Comparison of ENCODE assay signal across 30 mouse cellular contexts in the genomic region with DNA sequence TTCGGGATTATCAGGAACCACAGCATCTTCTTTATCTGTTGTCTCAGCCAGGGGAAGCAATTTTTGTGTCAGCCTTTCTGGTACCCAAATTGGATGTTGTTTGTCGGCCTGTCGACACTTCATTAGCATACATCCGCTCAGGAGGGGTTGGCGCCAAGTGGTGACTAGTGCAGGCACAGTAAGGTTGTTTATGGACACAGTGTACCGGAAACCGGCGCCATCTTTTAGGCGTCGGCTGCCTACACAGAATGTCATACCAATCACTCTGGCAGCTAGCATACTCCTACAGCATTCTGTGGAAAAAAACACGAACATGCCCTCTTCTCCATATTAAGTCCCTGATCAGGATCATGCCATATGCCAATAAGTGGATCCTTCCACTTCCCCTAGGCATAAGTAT. TPM values are rescaled to one million over a fixed set of nuclear protein-coding genes. Genes with fewer than 3 reads are reported as not detected.
"Had no signal": no experiment of that assay in that cellular context is flagged by ENCODE, and none has a peak within 500 bp of the region (broad histone marks: within the 10 kb centered on the region; RNA-seq: fewer than 3 reads in every experiment).

No protein-coding gene starts in this region.

- H3K27ac ChIP-seq: kidney, embryonic 15.5 days; left cerebral cortex, adult 2 months; liver, embryonic 13.5 days; midbrain, embryonic 10.5 days; midbrain, embryonic 13.5 days; neural tube, embryonic 13.5 days; stomach, embryonic 15.5 days had no signal

- H3K4me3 ChIP-seq: kidney, embryonic 15.5 days; left cerebral cortex, adult 2 months; liver, embryonic 13.5 days; megakaryocyte, embryonic 14.5 days; midbrain, embryonic 10.5 days; midbrain, embryonic 13.5 days; myocyte; neural tube, embryonic 13.5 days; stomach, embryonic 15.5 days had no signal

- H3K9me3 ChIP-seq: midbrain, embryonic 13.5 days; neural tube, embryonic 13.5 days; stomach, embryonic 15.5 days had no signal

- H3K4me2 ChIP-seq: kidney, embryonic 15.5 days; liver, embryonic 13.5 days; midbrain, embryonic 13.5 days; neural tube, embryonic 13.5 days; stomach, embryonic 15.5 days had no signal

- ATAC-seq: midbrain, embryonic 13.5 days; midbrain, embryonic 16.5 days had no signal

- H3K4me1 ChIP-seq: kidney, embryonic 15.5 days; liver, embryonic 13.5 days; megakaryocyte, embryonic 14.5 days; midbrain, embryonic 10.5 days; stomach, embryonic 15.5 days had no signal

- H3K9ac ChIP-seq: kidney, embryonic 15.5 days; liver, embryonic 13.5 days; midbrain, embryonic 13.5 days; neural tube, embryonic 13.5 days; stomach, embryonic 15.5 days had no signal

- H3K36me3 ChIP-seq: kidney, embryonic 15.5 days; liver, embryonic 13.5 days; midbrain, embryonic 10.5 days; midbrain, embryonic 13.5 days; neural tube, embryonic 13.5 days; stomach, embryonic 15.5 days had no signal

- H3K27me3 ChIP-seq: kidney, embryonic 15.5 days; liver, embryonic 13.5 days; megakaryocyte, embryonic 14.5 days; midbrain, embryonic 13.5 days; neural tube, embryonic 13.5 days; stomach, embryonic 15.5 days had no signal

- DNase-seq: kidney, adult 11 months; kidney, adult 8-10 months; kidney, postnatal 14 days; kidney, postnatal 4 days; liver, embryonic 13.5 days; lung, adult 2 months; retina, postnatal 1 day; right cerebral cortex, postnatal 25 days; spleen, adult 18-20 months; thymus, postnatal 25 days had no signal

RNA-seq across cellular contexts. Expression of a gene that starts 20.5 kb away (rescaled TPM):
- total RNA-seq: left cerebral cortex, postnatal 36 days; monocyte, adult 5-6 weeks had no signal
- polyA plus RNA-seq: limb, embryonic 11.5 days; midbrain, embryonic 10.5 days; midbrain, embryonic 13.5 days; midbrain, embryonic 16.5 days; myocyte; neural tube, embryonic 13.5 days had no signal

RNA-seq across cellular contexts. Expression of a gene that starts 31.0 kb away (rescaled TPM):
- total RNA-seq: layer of hippocampus, postnatal 36 days; left cerebral cortex, adult 2 months; left cerebral cortex, postnatal 10 days; left cerebral cortex, postnatal 36 days; liver, adult 2 months; monocyte, adult 5-6 weeks; neutrophil, adult 5-6 weeks had no signal
- polyA plus RNA-seq: kidney, embryonic 15.5 days; limb, embryonic 11.5 days; liver, adult 2 months; liver, embryonic 13.5 days; liver, embryonic 16.5 days; lung, adult 2 months; lung, embryonic 16.5 days; midbrain, embryonic 10.5 days; midbrain, embryonic 13.5 days; midbrain, embryonic 16.5 days; myocyte; neural tube, embryonic 13.5 days; stomach, embryonic 15.5 days had no signal

RNA-seq across cellular contexts. Expression of a gene that starts 47.3 kb away (rescaled TPM):
- total RNA-seq: left cerebral cortex, adult 2 months had no signal

RNA-seq across cellular contexts. Expression of a gene that starts 54.9 kb away (rescaled TPM):
- total RNA-seq: layer of hippocampus, postnatal 36 days; left cerebral cortex, adult 2 months; left cerebral cortex, postnatal 10 days; left cerebral cortex, postnatal 36 days; monocyte, adult 5-6 weeks; neutrophil, adult 5-6 weeks had no signal
- polyA plus RNA-seq: kidney, embryonic 15.5 days; limb, embryonic 11.5 days; limb, embryonic 14.5 days; liver, embryonic 13.5 days; liver, embryonic 16.5 days; lung, embryonic 16.5 days; midbrain, embryonic 10.5 days; midbrain, embryonic 13.5 days; midbrain, embryonic 16.5 days; myocyte; neural tube, embryonic 13.5 days; stomach, embryonic 15.5 days; thymus, postnatal 0 days had no signal

RNA-seq across cellular contexts. Expression of a gene that starts 54.9 kb away (rescaled TPM):
- total RNA-seq: left cerebral cortex, adult 2 months; left cerebral cortex, postnatal 10 days; left cerebral cortex, postnatal 36 days; monocyte, adult 5-6 weeks; neutrophil, adult 5-6 weeks had no signal
- polyA plus RNA-seq: kidney, embryonic 15.5 days; limb, embryonic 11.5 days; limb, embryonic 14.5 days; liver, embryonic 13.5 days; lung, embryonic 16.5 days; midbrain, embryonic 10.5 days; midbrain, embryonic 13.5 days; midbrain, embryonic 16.5 days; myocyte; neural tube, embryonic 13.5 days; stomach, embryonic 15.5 days had no signal
